Mouse (Mus musculus) embryonic fibroblast, embryonic 13.5 days (primary cell): ENCODE results near the gene Flnc.

Experiments
- CTCF ChIP-seq: IDR thresholded peaks from 2 replicates; pipeline ENCODE4 v1.5.1; 2011; ENCODE audit warnings: mild to moderate bottlenecking, control low read depth, low read length, moderate library complexity, borderline replicate concordance; ENCODE audit not compliant: insufficient read depth
- POLR2A ChIP-seq: IDR thresholded peaks from 2 replicates; pipeline ENCODE4 v1.6.1; 2011; ENCODE audit warnings: low read depth, mild to moderate bottlenecking, control low read depth, low read length, moderate library complexity

DNA sequence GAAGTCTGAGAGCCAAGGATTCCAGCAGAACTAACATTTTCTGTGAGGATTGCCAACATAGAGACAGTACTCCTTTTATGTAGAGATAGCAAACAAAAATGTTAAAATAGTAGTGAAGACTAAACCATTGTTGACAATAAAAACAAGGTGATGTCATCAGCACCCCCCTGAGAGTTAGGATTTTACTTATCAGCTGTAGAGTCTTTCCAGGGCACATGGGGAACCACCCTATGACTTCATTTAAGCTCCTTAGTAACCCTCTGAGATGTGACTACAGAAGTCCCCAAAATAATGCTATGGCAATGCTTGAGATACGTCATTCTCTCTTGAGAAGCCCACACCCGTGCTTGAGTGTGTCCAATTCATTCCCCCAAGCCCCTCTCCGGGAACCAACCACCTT is 30.3 kb downstream of the Flnc start:
- no peak for TF ChIP-seq CTCF
- no peak for TF ChIP-seq POLR2A
